Mouse (Mus musculus) ES-E14 (cell line): ENCODE results near the gene Ppargc1a.

Experiments used
- MAFK ChIP-seq: IDR thresholded peaks from 2 replicates; pipeline ENCODE4 v1.6.1; 2014; ENCODE audit warnings: mild to moderate bottlenecking, low read depth, low read length, inconsistent platforms; ENCODE audit not compliant: insufficient read depth
- ZC3H11A ChIP-seq: IDR thresholded peaks from 2 replicates; pipeline ENCODE4 v1.6.1; 2012; ENCODE audit warnings: low read depth, mild to moderate bottlenecking, inconsistent platforms, low read length, borderline replicate concordance
- ZNF384 ChIP-seq: IDR thresholded peaks from 2 replicates; pipeline ENCODE4 v1.6.1; 2012; ENCODE audit warnings: low read depth, low read length, inconsistent platforms

- TF ChIP-seq ZC3H11A (no peak), MAFK (no peak), ZNF384 (no peak)
These were observed 69.5 kb downstream of the Ppargc1a start for GRCm38 (mm10) chr5:51497910-51498517.
